Mouse (Mus musculus) neural tube, embryonic 14.5 days (tissue): Measurements from ENCODE around the gene Esm1. TPM values are rescaled to one million over a fixed set of nuclear protein-coding genes. Genes with fewer than 3 reads are reported as not detected.

Experiments used
- ATAC-seq: fragments of 200-750 bp; cut with Nextera tagmentation; 2 replicates; pipeline ENCODE4 v1.8.0; 2017; ENCODE audit warnings: low read depth, mild to moderate bottlenecking, moderate TSS enrichment, moderate library complexity
- H3K27ac ChIP-seq: fragments of 300-500 bp; sonication (generic); 2 replicates; pipeline ENCODE4 v1.5.1; 2014; ENCODE audit warnings: low read depth, mild to moderate bottlenecking, control low read depth, low read length, moderate library complexity, mixed read lengths
- H3K27me3 ChIP-seq: fragments of 300-500 bp; sonication (generic); 2 replicates; pipeline ENCODE4 v1.6.1; 2014; ENCODE audit warnings: low read length; ENCODE audit not compliant: control insufficient read depth, insufficient read depth
- H3K36me3 ChIP-seq: fragments of 300-500 bp; sonication (generic); 2 replicates; pipeline ENCODE4 v1.6.1; 2014; ENCODE audit warnings: low read length, mixed read lengths; ENCODE audit not compliant: control insufficient read depth, insufficient read depth
- H3K4me1 ChIP-seq: fragments of 300-500 bp; sonication (generic); 2 replicates; pipeline ENCODE4 v1.6.1; 2014; ENCODE audit warnings: low read length; ENCODE audit not compliant: control insufficient read depth, insufficient read depth
- H3K4me2 ChIP-seq: fragments of 300-500 bp; sonication (generic); 2 replicates; pipeline ENCODE4 v1.6.1; 2014; ENCODE audit warnings: mild to moderate bottlenecking, low read depth, low read length, control low read depth
- H3K4me3 ChIP-seq: fragments of 300-500 bp; sonication (generic); 2 replicates; pipeline ENCODE4 v1.5.1; 2014; ENCODE audit warnings: low read depth, low read length, control low read depth, mixed read lengths
- H3K9ac ChIP-seq: fragments of 300-500 bp; sonication (generic); replicated peaks from 2 replicates; pipeline ENCODE4 v1.6.1; 2014; ENCODE audit warnings: low read depth, mild to moderate bottlenecking, control low read depth, low read length, mixed read lengths
- H3K9me3 ChIP-seq: fragments of 300-500 bp; sonication (generic); 2 replicates; pipeline ENCODE4 v1.6.1; 2016; ENCODE audit warnings: low read length; ENCODE audit not compliant: control insufficient read depth
- WGBS: fragments of 180-500 bp; shearing (Covaris S2); extraction: QIAGEN DNeasy Blood & Tissue Kit; methylation state at CpG from one replicate; pipeline ENCODE4 v1.1.7; 2014; 5-methylcytosine and 5-hydroxymethylcytosine counted together
- polyA plus RNA-seq: library from polyadenylated mRNA; unstranded; fragments of >200 nt; fragmentation: Nextera tagmentation; extraction: Ambion mirVana; gene quantifications from 2 replicates; pipeline ENCODE4 v1.2.1, GENCODE M21; 2014

The Esm1 gene
- polyA plus RNA-seq, 1 experiment from 2014 or later = 0.19 TPM

GRCm38 (mm10) chr13:113197872-113198502 lies 11.5 kb upstream of the Esm1 start:
- no peak for ATAC-seq
- H3K4me2 ChIP-seq = no peak overlapping the region
- H3K27ac ChIP-seq = no peak overlapping the region
- H3K9me3 ChIP-seq = no peaks in the 10 kb centered on the region
- H3K27me3 ChIP-seq = no peaks in the 10 kb centered on the region
- no peaks in the 10 kb centered on the region for H3K36me3 ChIP-seq
- no peaks in the 10 kb centered on the region for H3K4me1 ChIP-seq
- no peak overlapping the region for H3K9ac ChIP-seq
- 82% methylated on average over 9 of the region's 9 CpGs for WGBS
- H3K4me3 ChIP-seq = no peak overlapping the region

GRCm38 (mm10) chr13:113199331-113199730 lies 10.1 kb upstream of the Esm1 start:
- 61% methylated on average over 3 of the region's 3 CpGs for WGBS
- H3K9me3 ChIP-seq = no peaks in the 10 kb centered on the region

GRCm38 (mm10) chr13:113200726-113201125 lies 8.7 kb upstream of the Esm1 start:
- Histone ChIP-seq H3K4me1 (no peaks in the 10 kb centered on the region), H3K4me2 (no peak overlapping the region), H3K4me3 (no peak overlapping the region), H3K27me3 (no peaks in the 10 kb centered on the region), H3K9me3 (no peaks in the 10 kb centered on the region), H3K27ac (no peak overlapping the region), H3K9ac (no peak overlapping the region), H3K36me3 (no peaks in the 10 kb centered on the region)
- WGBS = 66% methylated on average over 8 of the region's 8 CpGs
- no peak for ATAC-seq

More at GRCm38 (mm10) chr13:113199331-113199730, 10.1 kb upstream of the Esm1 start:
- H3K9ac ChIP-seq = no peak overlapping the region
- ATAC-seq = no peak
- no peak overlapping the region for H3K4me2 ChIP-seq
- H3K4me1 ChIP-seq = no peaks in the 10 kb centered on the region
- no peaks in the 10 kb centered on the region for H3K27me3 ChIP-seq
- H3K36me3 ChIP-seq = no peaks in the 10 kb centered on the region
- H3K4me3 ChIP-seq = no peak overlapping the region
- H3K27ac ChIP-seq = no peak overlapping the region

GRCm38 (mm10) chr13:113201631-113202030 lies 7.8 kb upstream of the Esm1 start:
- Histone ChIP-seq H3K9ac (no peak overlapping the region), H3K27ac (no peak overlapping the region), H3K9me3 (no peaks in the 10 kb centered on the region), H3K4me2 (no peak overlapping the region), H3K4me3 (no peak overlapping the region), H3K36me3 (no peaks in the 10 kb centered on the region), H3K27me3 (no peaks in the 10 kb centered on the region), H3K4me1 (no peaks in the 10 kb centered on the region)
- no peak for ATAC-seq
- 79% methylated on average over 2 of the region's 2 CpGs for WGBS

- no peak overlapping the region for H3K27ac ChIP-seq
- ATAC-seq = no peak
- no peaks in the 10 kb centered on the region for H3K9me3 ChIP-seq
- H3K9ac ChIP-seq = no peak overlapping the region
- H3K4me3 ChIP-seq = no peak overlapping the region
- no peaks in the 10 kb centered on the region for H3K36me3 ChIP-seq
- H3K27me3 ChIP-seq = no peaks in the 10 kb centered on the region
- 69% methylated on average over 4 of the region's 4 CpGs for WGBS
- no peak overlapping the region for H3K4me2 ChIP-seq
- H3K4me1 ChIP-seq = no peaks in the 10 kb centered on the region
Measured at GRCm38 (mm10) chr13:113202184-113202583, 7.3 kb upstream of the Esm1 start.

- no peak for ATAC-seq
- no peaks in the 10 kb centered on the region for H3K9me3 ChIP-seq
- H3K27ac ChIP-seq = no peak overlapping the region
- no peaks in the 10 kb centered on the region for H3K36me3 ChIP-seq
- no peaks in the 10 kb centered on the region for H3K4me1 ChIP-seq
- H3K9ac ChIP-seq = no peak overlapping the region
- H3K4me3 ChIP-seq = no peak overlapping the region
- H3K27me3 ChIP-seq = no peaks in the 10 kb centered on the region
- WGBS = 56% methylated on average over 5 of the region's 5 CpGs
- H3K4me2 ChIP-seq = no peak overlapping the region
Measured at GRCm38 (mm10) chr13:113203146-113203545, 6.3 kb upstream of the Esm1 start.

GRCm38 (mm10) chr13:113205346-113205745 lies 4.1 kb upstream of the Esm1 start:
- ATAC-seq = no peak
- WGBS = 96% methylated on average over 5 of the region's 5 CpGs
- Histone ChIP-seq H3K36me3 (no peaks in the 10 kb centered on the region), H3K27me3 (no peaks in the 10 kb centered on the region), H3K9me3 (no peaks in the 10 kb centered on the region), H3K4me1 (no peaks in the 10 kb centered on the region), H3K27ac (no peak overlapping the region), H3K9ac (no peak overlapping the region), H3K4me3 (no peak overlapping the region), H3K4me2 (no peak overlapping the region)

- H3K27me3 ChIP-seq = no peaks in the 10 kb centered on the region
Measured at GRCm38 (mm10) chr13:113211345-113211744, 1.9 kb downstream of the Esm1 start.

GRCm38 (mm10) chr13:113212401-113212800 lies 2.9 kb downstream of the Esm1 start:
- Histone ChIP-seq H3K36me3 (no peaks in the 10 kb centered on the region), H3K27me3 (no peaks in the 10 kb centered on the region), H3K9ac (no peak overlapping the region), H3K4me2 (no peak overlapping the region), H3K27ac (no peak overlapping the region), H3K4me1 (no peaks in the 10 kb centered on the region), H3K4me3 (no peak overlapping the region), H3K9me3 (no peaks in the 10 kb centered on the region)
- WGBS = 73% methylated on average over 3 of the region's 3 CpGs
- ATAC-seq = no peak

More at GRCm38 (mm10) chr13:113211345-113211744, 1.9 kb downstream of the Esm1 start:
- no peak overlapping the region for H3K9ac ChIP-seq
- H3K4me1 ChIP-seq = no peaks in the 10 kb centered on the region
- no peaks in the 10 kb centered on the region for H3K9me3 ChIP-seq
- WGBS = 71% methylated on average over 15 of the region's 15 CpGs
- H3K4me2 ChIP-seq = no peak overlapping the region
- H3K36me3 ChIP-seq = no peaks in the 10 kb centered on the region
- H3K4me3 ChIP-seq = no peak overlapping the region
- H3K27ac ChIP-seq = no peak overlapping the region
- no peak for ATAC-seq
